Mouse (Mus musculus) spleen, postnatal 36 days (tissue): ENCODE measurements at regions not wholly inside any gene's neighbourhood (a gene's known extent, or its start where the extent isn't known, plus 50 kb on each side); places are given as distances from the start of the nearest gene placed in this dataset.

ENCODE experiments used
- DNase-seq, 2 experiments: peaks; one replicate each; pipeline ENCODE4 v3.0.0; 2022; ENCODE audit warnings: low spot score in 2 of 2, mixed read lengths in 1 of 2

DNA sequence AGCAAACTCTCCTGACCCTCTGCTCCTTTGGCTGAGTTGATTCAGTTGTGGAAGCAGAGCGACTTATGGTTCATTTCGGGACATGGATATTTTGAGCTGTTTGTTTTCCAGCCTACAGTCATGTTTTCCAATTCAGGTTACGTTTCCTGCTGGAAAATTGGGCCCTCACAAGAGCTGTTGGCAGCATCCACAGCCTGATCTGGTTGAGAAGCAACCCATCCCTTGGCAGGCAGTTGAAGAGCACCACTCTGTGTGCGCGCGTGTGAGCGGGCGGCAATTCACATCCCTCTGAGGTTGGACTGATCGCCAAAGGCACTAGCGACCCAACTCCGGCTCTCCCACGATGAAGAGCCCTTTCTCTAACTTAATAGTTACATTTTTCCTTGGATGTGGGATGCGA lies 457.1 kb downstream of the Tmem38b start:
- DNase-seq = no peak

DNA sequence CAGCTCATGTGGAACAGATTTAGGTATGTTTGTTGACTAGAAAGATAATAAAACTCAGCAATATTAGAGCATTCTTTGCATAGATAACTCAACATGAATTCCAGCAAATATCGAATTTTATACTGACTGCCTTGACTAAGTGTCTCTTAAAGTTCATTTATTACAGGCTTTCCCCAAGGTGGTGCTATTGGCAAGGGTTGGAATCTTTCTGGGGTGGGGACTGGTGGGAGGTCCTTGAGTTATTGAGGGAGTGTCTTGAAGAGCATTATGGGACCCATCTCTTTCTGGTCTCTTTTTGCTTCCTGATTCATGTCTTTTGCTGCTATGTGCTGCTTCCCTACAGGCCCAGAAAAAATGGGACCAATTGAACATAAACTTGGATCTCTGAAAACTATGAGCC lies 488.0 kb downstream of the Tmem38b start:
- no peak for DNase-seq

DNA sequence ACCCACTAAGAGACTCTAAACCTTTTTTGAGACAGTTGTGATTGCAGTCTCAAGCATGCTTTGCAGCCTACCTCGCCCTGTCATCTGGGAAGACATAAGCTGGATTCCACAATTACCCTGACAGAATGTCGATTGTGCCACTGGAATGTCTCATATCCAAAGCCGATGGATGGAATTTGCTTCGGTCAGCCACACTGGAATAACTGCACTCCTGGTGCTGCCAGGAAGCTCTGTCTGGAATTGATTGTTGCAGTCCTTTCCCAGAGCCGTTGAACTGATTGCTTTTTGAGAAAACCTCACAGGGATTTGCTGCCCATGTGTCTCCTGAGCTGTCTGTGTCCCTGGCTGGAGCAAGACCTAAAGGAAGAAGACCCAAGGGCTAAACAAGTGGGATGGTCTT lies 499.0 kb downstream of the Tmem38b start:
- DNase-seq = no peak

DNA sequence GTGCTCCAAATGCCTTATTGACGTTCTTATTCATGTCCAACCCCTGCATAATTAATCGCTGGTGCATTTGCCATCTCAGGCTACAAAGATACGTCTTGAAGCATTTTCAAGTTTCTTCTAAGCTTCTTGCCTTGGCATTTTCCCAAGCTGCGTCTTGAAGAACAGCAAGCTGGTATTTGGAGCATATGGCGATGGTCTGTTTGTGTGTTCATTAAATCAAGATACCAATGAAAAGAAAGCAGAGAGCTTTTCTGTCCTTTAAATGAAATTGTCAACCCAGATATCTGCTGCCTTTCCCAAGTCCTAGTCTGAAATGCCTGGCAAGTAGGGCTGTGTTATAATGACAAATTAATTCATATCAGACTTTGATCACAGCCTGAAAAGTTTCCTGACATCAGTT lies 502.4 kb downstream of the Tmem38b start:
- no peak for DNase-seq

DNA sequence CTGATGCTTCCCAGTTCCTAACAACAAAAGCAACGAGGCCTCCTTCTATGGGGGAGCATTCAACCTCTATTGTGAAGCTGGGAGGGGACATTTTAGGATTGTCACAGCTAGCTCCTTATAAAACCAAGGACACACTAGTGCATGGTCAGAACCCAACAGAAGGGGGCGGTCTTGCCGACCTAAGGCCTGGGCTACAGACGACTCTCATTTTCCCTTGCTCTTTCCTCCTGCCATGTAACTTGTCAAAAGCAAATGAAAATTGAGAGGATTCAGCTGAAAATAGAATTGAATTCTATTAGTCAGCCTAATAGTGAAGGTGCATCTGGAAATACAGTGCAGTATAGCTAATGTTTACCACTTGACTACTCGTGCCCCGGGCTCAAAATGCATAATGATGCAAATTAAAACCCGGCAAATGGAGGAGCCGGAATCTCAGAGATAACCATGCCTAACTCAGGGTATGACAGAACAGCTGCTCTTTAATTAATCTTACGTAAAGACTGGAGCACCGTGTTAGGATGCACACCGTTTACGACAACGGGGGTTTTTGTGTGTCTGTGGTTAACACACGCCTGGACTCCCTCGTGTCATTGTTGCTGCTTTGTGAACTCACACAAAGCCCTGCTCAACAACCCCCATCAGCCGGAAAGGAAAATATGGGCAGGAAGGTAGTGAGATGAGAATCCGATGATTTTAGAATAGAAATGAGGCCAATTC lies 503.0 kb downstream of the Tmem38b start:
- no peak for DNase-seq

DNA sequence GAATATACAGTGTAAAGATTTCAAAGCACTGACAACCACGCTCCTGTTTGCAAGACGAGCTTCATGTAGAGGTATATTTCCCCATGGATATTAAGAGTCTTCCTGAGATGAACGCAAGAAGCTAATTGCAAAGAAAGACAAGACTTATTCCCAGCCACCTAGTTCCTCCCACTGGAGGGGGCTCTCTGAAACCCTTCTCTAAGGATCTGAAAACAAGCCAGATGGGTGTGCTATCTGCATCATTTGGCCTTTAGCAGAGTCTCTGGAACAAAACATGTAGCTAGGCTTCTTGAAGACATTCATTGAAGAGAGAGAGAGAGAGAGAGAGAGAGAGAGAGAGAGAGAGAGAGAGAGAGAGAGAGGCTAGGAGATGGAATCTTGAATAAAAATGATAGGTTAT lies 504.8 kb downstream of the Tmem38b start:
- DNase-seq = no peak

DNA sequence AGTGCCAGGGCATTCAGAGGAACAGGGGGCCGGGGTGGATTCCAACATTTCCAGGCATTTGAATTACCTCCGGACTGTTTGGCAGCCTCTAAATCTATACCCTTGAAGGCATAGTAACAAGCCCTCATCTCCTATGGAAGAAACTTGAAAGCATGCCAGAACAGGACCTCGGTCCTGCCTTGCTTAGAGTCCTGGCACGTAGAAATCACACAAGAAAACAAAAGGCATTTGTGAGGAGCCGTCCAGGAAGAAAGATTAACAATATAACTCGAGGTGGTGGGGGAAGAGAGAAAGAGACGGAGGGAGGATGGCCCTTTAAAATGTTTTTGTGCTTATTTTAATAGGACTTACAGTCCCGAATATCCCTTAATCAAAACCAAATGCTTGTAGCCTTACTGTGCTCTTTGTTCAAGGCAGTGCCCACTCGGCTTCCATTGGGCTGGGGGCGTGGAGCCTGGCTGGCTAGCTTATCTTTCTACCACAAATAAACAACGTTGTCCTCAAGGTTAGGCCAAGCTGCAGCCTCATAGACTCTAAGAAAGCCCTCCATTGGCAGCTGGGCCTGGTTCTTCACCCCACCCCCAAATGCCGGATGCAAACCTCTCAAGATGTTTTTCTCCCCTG lies 505.9 kb downstream of the Tmem38b start:
- DNase-seq = no peak

DNA sequence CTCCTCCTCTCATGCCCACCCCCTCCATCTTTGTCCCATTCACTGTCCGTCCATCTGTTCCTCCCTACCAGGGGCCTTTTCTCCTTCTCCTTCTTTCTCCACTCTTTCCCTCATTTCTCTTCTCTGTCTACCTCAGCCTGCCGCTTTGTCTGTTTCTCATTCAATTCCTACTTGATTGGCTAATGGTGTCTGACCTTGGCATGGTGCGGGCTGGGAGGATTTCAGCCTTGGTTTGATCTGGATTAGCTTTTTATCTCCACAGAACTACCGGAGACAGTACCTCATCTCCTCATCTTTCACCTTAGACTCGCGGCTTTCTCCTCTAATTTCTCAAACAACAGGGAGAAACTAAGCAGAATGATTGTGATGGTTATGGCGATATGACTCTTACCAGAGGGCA lies 506.4 kb downstream of the Tmem38b start:
- no peak for DNase-seq

DNA sequence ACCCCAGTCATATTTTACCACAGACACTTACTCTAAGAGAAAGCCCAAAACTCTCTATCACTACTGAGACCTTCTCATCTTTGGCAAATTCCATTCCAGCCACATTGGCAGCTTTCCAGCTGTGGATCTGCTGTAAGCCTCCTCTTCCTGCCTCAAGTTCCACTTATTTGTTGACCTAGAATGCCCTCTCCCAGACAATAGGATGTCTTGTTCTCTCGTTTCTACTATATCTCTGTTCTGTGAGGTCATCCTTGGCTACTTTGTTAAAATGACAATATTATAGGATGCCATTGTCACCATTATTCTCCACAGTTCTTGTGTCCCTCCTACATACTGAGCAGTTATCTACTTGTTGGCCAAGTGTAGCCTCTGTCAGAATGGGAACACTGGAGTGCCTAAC lies 512.7 kb downstream of the Tmem38b start:
- DNase-seq = no peak

DNA sequence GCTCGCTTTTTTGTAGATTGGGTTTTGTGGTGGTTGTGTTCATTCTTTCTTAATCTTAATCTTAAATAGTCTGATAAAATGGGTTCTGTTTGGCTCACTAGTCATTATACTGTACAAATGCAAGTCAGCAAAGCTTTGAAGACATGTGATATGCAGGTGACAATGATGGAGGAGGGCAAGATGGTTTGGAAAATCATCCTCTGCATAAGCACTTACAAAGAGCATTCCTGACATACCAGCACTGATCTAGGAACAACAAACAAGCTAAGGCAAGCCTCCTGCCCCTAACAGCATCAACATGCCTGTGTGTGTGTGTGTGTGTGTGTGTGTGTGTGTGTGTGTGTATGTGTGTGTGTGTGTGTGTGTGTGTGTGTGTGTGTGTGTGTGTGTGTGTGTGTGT lies 514.3 kb downstream of the Tmem38b start:
- DNase-seq = no peak

DNA sequence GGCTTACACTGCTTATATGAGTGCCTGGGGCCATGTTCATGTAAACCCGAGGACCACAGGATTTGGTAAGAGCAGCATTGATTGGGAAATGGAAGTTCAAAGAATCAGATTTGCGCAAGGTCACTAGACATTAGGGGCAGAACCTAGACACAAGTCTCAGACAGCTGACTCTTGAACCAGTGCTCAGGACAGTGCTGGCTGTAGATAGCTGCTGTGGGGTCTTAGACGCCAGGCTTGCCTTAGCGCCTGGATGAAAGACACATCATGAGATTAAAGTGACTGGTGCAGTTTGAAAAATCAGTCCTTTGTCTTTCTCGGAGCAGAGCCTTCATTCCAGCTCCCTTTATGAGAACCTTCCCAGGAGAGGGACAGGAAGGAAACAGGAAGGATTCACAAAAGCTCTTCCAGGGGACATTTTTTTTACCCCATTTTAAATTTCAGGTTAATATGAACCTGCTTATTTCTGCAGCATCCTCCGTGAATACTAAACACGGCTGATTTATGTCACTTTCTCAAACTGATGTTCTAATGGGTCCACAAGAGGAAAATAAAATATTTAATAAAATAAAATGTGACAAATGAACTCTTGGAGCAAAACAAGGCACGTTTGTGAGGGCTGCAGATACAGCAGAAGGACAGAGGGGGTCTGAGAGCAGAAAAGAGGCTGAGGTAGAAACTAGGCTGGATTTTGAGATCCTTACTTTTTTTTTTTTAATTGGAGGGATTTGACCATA lies 528.0 kb downstream of the Tmem38b start:
- DNase-seq = no peak

DNA sequence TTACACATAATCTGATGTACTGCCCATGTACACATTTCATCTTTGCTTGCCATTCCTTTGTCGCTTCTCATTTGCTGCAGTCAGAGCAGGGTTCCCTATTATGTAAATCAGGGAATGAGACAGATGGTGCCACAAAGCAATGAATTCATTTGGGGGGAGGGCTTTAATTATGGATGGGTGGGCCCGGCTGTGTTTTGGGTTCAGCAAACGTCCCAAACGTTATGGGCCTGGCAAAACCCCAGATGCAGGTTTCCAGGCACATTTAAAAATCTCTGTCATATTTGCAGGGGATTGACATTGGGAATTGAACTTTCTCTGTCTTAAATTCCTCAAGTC lies 528.5 kb downstream of the Tmem38b start:
- DNase-seq = no peak

DNA sequence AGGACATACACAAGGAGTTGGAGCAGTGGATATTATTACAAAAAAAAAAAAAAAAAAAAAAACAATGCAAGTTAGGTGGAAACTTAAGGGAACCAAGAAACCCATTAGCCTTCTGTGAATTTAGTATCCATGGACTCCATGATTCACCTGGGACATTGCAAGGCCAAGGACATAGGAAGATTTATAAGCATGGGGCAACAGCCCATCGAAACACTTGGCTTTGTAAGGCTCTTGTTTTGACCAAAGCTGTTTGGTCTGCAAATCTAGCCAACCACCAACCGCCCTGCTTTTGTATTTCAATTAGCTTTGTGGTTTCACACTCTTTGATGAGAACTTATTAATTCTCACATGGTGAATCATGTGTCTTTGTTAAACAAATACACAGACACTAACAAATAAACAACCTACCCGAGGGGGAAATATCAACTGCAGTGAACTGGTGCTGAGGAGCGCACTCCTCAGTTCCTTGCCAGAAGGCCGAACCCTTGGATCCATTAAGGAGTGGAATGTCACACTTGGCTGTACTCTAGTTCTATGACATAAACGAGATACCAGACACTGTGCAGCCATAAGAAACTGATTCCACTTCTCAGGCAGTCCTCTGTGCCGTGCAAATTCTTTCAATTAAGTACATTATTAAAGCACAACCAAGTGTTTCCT lies 529.7 kb downstream of the Tmem38b start:
- no peak for DNase-seq

DNA sequence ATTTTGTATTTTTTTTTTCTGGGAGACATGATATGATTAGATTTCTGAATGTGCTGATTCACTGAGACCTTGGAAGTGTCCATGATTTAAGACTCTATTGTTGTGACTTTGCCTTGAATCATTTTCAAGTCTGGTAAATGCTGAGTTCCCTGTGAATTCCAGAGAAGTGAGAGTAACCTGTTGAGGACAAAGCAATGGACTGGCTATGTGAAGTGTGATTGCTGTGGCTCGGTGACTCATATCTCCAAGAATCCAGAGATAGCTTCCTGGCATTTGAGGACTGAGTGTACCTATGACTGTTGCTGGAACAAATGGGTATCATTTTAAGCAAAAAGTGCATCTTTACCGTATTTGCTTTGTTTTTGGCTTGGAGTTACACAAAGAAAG lies 530.2 kb downstream of the Tmem38b start:
- no peak for DNase-seq

DNA sequence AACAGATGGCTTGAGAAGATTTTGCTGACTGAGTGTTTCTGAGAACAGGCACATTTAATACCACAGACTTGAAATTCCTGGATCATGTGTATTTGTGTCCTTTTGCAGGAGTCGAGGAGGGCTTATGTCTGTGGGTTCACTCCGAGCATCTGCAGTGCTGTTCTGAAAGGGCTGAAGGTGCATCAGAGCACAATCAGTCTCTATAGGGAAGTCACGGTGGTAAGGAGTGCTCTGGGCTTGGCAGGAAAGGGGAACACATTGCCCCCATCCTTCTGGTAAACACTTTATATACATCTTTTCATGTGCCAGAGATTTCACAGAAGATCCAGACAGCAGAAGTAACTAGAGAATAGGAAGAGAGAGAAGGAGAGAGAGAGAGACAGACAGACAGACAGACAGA lies 545.1 kb downstream of the Tmem38b start:
- no peak for DNase-seq

DNA sequence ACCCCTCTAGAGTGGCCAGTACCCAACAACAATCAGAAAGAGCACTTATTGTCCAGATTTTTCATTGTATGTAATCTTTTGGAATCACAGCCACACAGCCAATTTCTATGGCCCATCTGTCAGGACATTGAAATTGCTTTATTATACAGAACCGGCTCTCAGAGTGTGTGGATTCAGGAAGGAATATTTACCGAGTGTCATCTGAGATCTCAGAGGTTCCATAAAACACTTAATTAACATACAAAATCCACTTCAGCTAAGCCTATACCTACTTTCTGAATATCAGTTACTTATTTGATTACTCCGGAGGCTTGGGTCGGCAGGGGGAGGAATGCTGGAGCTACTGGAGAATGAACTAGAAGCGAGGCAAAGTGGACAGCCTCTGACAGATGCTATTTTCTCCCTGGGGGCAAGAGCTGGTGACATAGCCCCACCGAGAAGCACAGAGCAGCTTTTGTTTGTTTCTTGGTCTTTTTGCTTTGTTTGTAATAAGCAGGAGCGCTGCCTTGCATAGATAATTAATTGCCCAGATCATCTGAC lies 545.6 kb downstream of the Tmem38b start:
- DNase-seq = no peak

DNA sequence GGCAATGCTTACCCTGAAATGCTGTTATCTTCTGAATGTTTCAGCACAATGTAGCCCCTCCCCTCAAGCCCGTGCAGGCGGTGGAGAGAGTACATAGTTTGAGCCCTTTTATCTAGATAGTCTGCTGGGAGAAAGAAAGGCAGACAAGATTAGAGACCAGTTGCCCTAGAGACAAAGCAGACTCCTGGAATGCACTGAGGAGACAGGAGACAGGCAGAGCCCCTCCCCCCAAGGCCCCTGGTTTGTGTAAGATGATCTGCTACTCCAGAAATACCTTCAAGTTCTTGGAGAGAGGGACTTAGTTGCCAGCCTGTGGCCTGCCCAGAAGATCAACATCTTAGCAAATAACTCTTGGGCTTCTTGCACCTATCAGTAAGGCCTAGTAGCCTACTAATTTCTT lies 547.8 kb downstream of the Tmem38b start:
- no peak for DNase-seq

DNA sequence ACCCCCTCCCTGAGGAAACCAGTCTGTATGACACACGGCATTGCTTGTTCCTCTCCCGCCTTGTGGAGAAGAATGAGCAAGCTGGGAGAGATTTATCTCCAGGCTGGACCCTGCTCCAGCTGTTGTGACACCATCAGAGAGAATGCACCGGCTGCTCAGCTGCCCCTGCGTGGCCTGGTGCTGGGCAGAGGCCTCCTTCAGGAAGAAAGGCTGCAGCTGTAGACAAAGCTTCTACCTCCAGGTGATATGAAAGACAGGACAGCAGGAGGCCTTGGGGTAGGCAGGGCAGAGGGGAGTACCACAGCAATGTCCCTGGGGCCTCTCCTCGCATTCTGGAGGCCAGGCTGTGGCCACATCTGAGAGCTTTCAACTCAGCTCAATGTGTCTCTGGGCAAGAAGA lies 548.6 kb downstream of the Tmem38b start:
- no peak for DNase-seq

DNA sequence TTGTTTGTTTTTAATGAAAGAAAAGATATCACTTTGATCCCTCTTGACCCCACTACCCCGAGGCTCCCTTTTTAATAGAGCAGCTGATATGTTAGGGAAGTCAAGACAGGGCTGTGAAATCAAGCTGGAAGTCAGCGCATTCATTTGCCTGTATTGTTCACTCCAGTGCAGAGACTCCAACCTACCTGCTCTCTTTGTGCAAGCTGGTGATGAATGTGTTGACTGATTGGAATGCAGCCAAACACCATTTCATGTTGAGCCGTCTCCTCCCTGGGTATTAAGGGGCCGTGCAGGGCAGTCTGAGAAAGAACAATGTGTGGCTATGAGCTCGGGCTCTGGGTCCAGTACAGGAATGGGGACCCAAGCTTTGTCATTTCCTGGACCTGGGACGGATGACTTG lies 557.4 kb upstream of the Zfp462 start:
- no peak for DNase-seq

DNA sequence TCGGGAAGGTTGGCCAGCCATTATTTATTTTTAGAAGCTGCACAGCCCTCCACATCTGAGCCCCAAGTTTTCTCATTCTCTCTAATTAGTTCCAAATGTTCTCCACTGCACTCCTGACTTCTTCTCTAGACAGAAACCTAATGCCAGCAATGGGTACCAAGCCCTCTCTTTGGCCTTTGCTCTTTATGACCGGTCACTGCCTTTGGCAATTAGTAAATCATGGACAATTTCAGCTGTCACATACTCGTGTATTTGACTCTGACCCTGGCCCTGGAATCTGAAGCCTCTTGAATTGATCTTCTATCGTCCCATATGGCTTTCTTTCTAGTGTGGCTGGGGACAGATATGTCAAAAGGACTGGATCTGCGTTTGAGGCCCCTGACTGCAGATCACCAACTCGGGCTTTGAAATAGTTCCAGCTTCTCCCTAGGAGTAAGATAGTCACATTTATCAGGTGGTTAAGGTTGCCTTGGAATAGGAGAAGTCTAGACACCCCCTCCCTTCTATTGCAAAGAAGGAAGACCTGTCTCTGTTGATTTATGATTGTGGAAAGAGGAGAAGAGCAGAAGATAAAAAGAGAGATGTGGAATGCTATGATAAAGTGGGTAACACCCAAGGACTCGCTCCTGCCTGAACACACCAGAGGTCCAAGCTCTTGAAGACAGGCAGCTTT lies 553.2 kb upstream of the Zfp462 start:
- no peak for DNase-seq

DNA sequence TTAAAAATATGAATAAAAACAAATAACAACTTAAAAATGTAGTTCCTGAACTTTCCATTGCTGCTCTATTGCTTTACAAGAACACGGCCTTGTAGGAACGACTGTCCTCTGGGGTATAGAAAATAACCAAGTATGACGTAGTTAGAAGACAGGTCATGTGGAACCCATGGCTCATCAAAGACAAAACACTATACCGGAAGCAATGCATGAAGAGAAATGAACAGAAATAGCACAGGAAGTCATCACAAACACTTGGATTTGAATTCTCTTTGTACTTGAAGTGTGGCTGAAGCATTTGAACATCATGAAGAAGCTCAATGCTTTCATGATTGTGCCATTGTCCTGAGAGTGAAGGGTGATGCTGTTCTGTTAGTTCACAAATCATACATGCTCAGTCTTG lies 538.7 kb upstream of the Zfp462 start:
- DNase-seq = peak; percentile 8 to 12

DNA sequence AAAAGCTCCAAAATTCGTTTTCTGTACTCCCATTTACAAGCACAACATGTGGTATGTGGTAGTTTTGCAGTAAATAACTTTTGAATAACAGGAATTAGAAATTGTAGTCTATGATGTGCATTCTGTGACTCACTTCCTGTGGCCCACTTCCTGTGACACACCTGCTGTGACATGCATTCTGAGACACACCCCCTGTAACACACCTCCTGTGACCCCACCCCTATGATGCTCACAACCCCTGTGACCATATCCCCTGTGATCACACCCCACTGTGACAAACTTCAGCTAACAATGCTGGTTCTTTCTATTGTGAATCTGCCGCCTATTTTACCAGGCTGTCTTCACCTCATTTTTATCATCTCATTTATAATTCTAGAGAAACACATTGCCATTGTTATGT lies 536.9 kb upstream of the Zfp462 start:
- no peak for DNase-seq
